Mouse (Mus musculus) lung, postnatal 36 days (tissue): ENCODE data around the gene Polr2g.
"Not testable (repeated sequence)": the region's sequence is repeated elsewhere in the genome, so short reads cannot be mapped to it uniquely, and the experiment has no call there.

Source experiments
- DNase-seq: peaks from one replicate; pipeline ENCODE4 v3.0.0; 2022; ENCODE audit warnings: mixed read lengths

Polr2g gene

DNA sequence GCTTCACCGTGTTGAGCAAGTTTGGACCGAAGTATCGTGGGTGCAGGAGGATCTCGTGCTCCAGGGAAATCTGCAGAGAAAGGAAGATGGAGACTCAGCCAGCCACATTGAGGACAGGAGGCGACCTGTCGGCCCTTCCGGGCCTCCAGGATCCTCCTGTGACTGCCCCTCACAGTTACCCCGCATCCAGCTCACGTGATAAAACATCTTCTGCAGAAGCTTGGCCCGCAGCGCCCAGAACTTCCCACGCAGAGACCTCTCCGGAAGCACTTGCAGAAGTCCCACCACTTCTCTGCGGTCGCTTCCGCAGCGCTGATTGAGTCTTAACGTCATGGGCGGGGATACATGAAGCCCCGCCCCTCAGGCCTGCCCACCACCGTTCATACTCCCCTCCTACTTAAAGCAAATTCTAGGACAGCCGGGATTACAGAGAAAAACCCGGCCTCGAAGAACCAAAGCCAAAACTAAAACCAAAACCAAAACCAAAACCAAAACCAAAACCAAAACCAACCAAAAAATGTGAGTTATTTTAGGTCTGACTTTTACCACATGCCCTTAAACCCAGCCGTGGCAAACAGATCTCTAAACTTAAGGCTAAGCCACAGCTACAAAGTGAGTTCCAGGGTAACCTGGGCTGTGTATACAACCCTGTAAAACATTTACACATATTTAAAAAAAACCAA is at the start of gene Polr2g:
Gene Polr2g, minus strand, starts transcription at position 314 of the 683 bp plus-strand sequence.
- peak; percentile 96 for DNase-seq

DNA sequence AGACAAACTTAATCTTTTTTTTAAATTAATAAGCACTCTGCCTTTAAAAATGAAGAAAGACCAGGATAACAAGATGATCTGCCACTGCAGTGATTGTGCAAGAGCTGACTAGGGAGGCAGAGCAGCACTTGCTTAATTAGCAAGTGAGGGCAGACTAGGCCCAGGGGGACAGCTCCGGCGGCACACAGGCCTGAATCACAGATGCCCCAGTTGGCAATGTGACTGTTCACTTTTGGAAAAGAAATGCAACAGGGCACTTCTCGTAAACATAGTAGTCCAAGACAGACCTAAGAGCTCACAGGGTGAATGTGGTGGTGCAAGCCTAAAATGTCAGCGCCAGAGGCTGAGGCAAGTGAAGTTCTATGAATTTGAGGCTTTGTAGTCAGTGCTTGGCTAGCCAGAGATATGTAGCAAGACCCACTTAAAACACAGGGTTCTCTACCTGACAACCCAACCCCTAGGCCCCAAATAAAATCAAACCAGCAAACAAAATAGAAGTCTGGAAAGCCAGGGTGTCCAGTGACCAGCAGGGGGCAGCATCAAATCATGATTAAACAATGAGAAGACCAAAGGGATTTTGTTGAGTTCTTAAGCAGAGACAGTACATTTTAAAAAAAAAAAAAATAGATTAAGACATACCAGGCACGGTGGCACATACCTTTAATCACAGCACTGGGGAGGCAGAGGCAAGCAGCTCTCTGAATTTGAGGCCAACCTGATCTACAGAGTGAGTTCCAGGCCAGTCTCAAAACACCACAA is 46.2 kb upstream of the Polr2g start:
- DNase-seq = peak; percentile 94

DNA sequence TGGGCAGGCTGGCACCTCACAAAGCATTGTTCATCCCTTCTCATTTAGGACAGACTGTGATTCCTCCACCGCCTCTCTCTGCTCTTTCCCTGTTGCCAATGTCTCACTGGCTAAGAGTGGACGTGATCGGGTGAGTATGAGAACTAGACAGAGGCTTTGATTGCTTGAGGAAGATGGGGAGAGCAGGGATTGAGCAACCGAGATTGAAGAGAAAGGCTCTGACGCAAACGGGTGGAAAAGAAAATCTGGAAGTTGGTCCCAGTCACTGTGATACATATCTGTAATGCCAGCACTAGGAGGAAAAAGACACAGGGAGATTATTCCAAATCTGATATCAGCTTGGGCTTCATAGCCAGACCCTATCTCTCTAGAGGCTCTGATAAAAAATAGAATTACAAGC is 44.6 kb upstream of the Polr2g start:
- DNase-seq = peak; percentile 75

DNA sequence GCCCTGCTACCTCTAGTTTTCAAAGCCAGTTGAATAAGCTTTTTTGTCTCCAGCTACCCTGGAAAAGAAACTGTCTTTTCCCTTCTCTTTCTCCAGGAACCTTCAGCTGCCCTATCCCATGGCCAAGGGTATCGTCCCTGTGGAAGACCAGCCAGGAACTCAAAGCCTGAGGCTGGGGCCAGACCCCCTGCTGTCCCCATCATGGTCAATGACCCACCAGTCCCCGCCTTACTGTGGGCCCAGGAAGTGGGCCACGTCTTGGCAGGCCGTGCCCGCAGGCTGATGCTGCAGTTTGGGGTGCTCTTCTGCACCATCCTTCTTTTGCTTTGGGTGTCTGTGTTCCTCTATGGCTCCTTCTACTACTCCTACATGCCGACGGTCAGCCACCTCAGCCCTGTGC is 42.6 kb upstream of the Polr2g start:
- DNase-seq = no peak

DNA sequence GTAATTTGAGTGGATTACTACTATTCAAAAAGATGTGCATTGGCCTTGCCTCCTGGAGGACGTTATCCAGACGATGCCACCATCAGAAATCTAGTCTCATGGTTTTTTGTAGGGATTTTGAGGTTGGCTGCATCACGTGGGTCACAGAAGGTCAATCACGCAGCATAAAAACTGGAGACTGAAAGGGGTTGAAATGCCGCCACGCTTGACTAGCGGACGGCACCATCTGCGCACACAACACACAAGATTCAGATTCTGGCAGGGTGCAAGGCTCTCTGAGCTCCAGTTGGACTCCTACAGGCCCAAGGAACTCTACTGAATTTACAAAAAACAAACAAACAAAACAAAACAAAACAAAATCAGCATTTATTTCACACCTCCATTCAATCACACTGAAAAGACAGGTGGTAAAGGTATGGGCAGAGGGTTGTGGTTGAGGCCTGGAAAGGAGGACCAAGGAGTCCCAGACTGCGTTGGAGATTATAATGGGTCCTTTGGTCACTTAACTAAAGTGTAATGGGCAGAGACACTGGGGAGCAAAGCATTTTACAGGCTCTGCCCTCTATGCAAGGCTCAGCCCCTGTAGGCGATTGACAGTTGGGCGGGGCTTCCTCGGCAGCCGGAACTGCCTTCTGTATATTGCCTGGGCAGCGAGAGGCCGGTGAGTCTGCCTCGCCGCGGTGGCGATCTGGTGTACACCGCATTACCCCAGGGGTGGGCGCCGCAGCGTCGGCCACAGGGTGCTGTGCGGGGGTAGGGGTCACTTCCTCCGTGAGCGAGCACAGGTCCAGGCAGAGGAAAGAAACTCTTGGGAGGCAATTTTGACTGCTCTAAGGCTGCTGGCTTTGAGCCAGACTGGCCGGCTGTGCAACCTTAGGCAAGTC is 41.8 kb upstream of the Polr2g start:
- peak; percentile 88 for DNase-seq

DNA sequence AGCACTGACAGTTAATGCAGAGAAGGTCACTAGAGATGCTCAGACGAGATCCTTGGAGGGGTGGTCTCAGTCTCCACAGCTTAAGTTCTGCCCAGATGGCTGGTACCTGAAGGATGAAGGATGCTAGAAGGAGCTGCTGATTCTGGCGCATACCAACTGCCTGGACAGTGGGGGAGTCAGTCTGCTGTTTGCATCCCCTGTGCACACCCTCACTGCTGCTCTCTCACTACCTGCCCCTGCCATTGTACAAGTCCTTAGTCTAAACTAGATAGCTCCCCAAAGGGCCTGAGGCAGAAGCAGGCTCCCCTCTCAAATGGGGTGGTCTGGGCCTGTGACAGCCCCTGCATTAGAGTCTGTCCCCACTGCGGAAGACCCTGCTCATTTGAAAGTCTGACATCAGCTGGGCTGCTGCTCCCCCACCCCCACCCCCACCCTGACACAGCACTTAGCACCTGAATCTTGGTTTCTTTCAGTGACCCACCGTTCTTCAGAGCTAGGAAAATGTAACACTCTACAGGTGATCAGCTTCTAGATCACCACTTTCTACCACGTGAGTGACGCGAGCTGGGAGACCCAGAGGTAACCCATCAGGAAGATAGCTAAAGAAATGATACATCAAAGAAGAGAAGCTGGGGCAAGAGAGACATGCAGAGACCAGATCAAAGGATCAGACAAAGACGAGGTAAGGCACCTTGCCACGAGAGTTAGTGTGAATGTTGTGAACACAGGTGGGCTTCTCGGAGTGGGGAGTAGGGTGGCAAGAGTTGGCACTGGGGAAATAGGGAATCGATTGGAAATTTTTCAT is 40.9 kb upstream of the Polr2g start, which contains the start of gene Gng3:
Gene Gng3, minus strand, starts transcription at position 92 of the 805 bp plus-strand sequence.
- DNase-seq = no peak

DNA sequence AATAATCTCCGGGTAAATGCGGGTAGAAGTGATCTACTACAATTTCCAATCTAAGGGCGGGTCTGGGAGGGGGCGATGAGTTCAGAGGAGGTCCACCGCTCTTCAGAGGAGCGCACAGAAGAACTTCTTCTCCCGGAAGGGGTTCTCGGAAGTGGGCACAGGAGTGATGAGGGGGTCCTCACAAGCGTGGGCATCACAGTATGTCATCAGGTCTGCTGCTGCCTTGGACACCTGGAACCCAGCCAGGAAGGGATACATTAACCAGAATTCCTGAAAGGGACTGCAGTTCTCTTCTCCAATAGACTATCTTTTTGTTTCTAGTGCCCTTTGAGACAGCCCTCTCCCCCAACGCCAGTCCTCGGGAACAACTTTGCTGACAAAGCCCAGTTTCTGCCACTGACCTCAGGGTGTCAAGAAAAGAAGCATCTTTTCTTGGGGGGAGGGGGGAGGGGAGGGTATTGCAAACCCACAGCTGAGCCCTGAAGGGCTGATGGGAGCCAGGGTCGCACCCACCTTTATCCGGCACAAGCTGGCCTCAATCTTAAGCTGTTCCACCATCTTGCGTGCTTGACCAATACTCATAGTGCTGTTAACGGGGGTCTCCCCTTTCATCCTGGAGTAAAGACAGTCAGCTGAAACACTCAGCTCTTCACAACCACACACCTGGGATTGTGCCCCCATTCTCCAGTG is 39.8 kb upstream of the Polr2g start:
- peak; percentile 36 for DNase-seq

DNA sequence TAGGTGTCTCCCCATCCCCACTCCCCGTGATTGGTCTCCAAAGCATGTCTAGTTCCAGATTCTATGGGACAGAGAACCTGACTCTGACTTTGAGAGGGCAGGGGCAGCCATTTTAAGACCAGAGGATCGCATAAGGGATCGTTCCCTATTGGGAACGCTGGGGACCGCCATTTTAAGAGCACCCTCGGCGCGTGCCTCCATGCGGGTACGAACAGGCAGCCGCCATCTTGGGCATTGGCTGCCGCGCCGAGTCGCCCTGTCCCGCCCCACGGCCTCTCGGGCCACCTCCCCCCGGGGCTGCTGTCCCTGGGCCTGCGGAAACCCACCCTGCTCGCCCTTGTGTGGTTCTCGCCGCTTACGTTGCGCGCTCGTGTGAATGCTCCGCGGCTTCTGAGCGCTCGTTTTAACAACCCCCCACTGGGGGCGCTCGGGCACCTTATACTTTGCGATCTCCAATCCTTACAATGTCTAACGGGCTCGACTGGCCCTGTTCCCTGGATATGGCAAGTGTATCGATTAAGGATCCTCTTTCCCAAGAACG is 38.9 kb upstream of the Polr2g start, which contains the start of gene Bscl2:
Gene Bscl2, plus strand, starts transcription at position 217 of the 541 bp plus-strand sequence.
- DNase-seq = peak; percentile 90

DNA sequence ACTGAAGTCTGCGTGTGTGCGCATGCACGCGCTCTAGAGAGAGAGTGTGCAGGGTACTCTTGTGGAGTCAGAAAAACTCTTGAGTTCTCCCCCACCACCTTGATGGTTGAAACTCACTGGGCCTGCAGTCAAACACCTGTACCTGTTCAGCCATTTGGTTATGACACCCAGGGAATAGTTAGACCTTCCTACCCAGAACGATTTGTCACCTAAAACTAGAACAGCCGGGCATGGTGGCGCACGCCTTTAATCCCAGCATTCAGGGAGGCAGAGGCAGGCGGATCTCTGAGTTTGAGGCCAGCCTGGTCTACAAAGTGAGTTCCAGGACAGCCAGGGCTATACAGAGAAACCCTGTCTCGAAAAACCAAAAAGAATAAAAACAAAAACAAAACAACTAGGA is 38.0 kb upstream of the Polr2g start:
- DNase-seq = not testable (repeated sequence)

DNA sequence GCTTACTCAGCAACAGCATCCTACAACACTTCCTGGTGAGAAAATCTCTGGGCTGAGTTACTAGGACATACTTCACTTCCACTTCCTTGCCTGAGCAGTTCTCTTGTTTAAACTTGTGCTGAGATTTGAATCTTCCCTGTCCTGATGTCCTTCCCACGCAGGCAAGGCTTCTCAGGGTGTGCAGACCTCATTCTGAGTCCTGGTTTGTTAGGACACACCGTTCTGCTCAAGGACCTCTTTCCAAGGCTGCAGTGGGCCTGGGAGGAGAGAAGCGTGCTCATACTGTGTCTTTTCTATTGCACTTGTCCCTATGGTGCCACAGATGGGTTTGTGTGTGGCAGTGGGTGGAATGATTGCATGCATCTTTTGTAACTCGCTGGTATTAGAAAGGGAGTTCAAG is 34.6 kb upstream of the Polr2g start:
- no peak for DNase-seq

DNA sequence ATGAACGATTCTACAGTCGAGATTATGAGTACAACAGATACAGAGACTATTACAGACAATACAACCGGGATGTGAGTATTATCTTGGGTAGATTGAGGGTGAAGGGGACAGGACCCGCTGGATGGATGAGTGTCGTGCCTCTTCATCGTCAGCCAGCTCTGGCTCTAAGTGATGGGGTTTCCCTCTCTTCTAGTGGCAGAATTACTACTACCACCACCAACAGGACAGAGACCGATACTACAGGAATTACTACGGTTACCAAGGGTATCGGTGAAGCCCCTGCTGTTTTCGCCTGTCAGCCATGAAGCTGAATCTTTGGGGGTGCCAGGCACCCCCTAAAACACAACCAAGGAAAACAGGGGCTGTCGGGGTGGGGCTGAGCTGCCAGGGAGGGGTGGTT is 32.9 kb upstream of the Polr2g start:
- no peak for DNase-seq

DNA sequence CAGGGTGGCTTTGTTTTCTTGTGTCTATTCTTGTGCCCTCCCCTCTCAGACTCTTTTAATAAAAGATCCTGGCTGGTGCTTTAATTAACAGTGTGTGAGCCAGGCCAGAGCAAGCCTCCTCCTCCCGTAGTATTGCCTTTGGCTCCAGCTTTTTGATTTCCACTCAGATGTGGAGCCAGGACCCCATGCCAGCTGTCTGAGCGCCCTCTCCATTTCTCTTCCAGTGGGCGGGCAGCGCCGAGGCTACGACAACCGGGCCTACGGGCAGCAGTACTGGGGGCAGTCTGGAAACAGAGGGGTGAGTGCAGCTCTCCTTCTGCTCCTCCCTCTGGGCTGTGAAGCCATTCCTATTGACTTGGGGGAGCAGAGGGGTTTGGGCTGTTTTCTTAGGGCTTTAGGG is 32.3 kb upstream of the Polr2g start:
- no peak for DNase-seq

DNA sequence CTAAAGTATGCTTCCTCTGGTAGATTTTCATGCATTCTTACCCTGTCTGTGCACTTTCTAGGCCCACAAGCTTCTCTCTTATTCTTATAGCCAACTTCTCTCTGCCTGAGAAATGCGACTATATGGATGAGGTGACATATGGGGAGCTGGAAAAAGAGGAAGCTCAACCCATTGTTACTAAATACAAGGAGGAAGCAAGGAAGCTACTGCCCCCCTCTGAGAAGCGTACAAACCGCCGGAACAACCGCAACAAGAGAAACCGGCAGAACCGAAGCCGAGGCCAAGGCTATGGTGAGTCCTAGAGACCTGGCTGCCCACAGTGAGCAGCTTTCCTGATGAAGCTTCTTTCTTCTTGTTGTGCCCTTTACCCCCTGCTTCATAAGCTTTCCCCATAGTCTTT is 31.3 kb upstream of the Polr2g start, which contains the start of gene AC129217.1:
Gene AC129217.1, plus strand, starts transcription at position 114 of the 400 bp plus-strand sequence.
- peak; percentile 38 for DNase-seq

DNA sequence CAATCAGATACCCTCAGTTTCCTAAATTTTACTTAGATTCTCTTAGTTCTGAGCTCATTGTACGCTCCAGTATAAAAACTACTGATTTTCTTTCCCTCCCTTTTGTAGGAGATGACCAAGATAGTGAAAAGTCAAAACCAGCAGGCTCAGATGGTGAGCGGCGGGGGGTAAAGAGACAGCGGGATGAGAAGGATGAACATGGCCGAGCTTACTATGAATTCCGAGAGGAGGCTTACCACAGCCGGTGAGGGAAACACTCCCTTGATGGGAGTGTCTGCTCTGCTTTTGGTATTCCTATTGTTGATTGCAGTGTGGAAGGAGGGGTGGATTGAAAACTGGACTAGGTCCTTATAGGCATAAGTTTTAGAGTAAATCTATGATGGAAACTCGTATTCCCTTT is 24.3 kb upstream of the Polr2g start:
- DNase-seq = no peak

DNA sequence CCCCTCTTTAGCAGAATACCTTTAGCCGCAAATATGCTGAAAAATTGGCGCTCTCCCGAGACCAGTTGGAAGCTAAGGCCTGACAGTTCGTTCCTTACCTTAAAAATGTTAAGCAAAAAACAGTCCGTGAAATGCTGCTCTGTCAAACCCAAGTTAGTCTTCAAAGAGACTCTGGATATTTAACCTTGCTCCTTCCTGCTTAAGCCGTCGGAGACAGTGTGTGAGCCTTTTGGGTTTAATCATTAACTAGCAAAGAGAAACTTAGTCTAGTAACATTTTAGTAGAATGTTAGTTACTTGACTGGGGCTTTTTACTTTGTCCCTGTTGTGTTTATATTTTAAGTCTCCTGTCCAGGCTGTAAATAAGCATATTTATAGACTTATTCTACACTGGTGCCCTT is 22.8 kb upstream of the Polr2g start:
- DNase-seq = no peak

DNA sequence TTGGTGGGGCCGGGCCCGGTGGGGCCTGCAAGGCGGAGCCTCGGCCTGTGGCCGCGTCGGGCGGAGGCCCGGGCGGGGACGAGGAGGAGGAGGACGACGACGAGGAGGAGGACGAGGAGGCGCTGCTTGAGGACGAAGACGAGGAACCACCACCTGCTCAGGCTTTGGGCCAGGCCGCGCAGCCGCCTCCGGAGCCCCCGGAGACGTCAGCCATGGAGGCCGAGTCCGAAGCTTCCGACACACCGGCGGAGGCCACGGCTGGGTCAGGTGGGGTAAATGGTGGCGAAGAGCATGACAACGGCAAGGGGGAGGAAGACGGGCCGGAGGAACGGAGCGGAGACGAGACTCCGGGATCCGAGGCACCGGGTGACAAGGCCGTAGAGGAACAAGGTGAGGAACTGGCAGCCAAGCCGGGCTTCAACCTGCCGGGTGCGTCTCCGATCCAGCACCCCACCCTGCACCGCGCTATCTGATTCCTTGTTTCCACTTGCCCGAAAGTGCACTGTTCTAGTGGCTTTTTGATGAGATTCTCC is 22.1 kb upstream of the Polr2g start:
- peak; percentile 28 for DNase-seq

DNA sequence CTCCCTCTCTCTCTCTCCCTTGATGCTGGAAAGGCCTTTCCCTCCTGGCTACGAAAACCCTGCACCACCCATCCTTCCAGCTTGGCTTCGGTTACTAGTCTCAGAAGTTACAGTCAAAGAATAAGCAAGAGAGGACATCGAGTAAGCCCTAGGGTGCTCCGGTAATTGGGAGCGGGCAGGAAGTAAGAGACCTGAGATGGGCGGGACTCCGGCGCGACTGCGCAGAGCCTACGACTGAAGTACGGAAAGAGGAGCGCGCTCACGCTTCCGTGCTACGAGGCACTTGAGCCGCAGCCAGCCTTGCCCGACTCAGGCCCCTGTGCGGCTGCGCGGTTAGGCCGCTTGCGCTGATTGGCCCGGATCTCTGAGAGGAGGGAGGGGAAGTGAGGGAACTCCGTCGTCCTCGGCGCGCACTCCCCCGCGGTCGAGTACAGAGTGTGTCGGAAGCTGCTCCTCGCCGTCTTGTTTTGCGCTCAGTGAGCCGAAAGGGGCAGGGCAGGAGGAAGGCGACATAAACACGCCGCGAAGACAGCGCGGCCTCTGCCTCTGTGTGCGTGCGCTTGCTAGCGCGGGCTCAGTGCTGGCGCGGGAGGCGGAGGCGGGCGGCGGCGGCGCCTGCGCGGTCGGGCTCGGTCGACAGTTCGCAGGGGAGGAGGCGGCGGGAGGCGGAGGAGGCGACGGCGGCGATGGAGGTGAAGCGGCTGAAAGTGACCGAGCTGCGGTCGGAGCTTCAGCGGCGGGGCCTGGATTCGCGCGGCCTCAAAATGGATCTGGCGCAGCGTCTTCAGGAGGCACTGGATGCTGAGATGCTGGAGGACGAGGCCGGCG is 21.4 kb upstream of the Polr2g start, which contains the start of gene Hnrnpul2:
Gene Hnrnpul2, plus strand, starts transcription at position 415 of the 828 bp plus-strand sequence.
- DNase-seq = peak; percentile 99

DNA sequence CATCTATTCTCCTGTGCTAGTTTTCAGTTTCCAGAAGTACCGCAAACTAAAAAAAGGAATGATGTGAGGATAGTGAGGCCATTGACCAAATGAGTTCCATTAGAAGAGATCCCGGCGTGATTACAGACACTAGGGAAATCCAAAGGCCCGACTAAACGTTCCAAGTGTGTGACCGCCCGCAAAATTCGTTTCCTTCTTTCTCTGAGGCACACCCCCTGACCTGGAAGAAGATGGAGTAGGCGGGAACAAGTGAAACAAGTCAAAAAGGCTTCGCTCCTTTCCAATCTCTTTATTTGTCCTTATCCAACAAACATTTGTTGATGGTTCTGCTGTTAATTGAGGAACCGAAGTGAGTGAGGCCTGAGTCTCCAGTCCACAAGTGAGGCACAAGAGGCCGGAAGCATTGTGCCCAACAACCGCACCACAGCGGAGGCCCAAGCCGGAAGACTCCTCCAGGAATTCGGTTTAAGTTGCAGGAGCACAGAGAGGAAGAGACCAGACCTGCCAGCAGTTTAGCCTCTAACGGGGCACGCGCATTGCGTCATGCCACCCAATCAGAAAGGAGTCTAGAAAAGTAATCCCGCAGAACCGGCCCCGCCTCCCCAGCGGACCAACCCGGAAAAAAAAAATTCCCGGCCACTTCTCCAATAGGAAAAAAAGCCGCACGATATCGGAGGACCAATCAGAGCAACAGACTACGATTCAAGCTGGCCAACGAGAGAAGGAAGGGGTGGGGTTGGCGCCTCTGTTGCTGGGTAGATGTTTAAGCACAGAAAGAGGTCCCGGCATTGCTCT is 20.6 kb upstream of the Polr2g start, which contains the start of gene Ttc9c:
Gene Ttc9c, minus strand, starts transcription at position 533 of the 795 bp plus-strand sequence.
- peak; percentile 99 for DNase-seq

DNA sequence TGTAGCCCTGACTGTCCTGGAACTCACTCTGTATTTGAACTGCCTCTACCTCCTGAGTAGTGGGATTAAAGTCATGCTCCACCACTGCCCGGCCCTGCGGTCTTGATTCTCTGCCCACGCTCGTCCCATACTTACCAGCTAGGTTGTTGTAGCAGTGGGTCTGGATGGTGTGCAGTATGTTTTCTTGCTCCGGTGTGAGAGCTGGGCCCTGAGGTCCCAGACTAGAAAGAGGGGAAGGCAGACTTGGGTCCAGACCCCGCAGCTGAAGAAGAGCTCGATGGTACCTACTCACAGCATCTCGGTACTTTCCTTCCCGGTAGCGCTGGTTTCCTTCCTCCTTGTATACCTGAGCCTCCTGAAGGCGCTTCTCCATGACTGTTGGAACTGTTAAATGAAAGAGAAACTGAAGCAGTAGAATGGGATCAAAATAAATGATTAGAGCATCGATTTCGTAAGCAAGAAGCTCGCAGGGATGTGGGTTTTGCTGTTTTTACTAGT is 20.0 kb upstream of the Polr2g start:
- no peak for DNase-seq
